Mouse (Mus musculus): ENCODE results near the gene Zfp536. TPM values are rescaled to one million over a fixed set of nuclear protein-coding genes. Genes with fewer than 3 reads are reported as not detected.
A peak's percentile ranks its signal among the peaks of the same experiment; 100 is the strongest.

The Zfp536 gene
- polyA plus RNA-seq, 1 experiment from 2014 or later = 10.7 TPM

DNA sequence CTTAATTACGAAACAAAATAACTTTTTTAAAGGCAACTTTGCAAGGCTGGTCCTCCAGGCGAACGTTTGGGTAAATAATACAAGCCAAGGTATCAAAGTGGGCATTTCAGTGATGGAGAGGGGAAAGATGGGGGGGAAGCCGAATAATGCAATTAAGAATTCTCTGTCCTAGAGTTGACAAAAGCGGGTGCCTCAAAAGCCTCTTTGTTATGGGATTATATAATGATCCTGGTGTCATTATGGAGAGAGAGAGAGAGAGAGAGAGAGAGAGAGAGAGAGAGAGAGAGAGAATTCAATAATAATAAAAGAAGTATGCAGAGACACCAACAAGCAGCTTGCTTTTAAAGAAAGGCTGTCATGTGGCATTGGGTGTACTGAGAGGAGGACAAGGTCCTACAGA is 465 bp upstream of the Zfp536 start:
- no peaks in the 10 kb centered on the region for H3K36me3 ChIP-seq
- 30% methylated on average over 5 of the region's 5 CpGs for WGBS
- H3K4me1 ChIP-seq = peaks cover 34% of the 10 kb centered on the region
- no peaks in the 10 kb centered on the region for H3K9me3 ChIP-seq
- H3K27me3 ChIP-seq = peaks cover 75% of the 10 kb centered on the region
- no peak overlapping the region for H3K27ac ChIP-seq
- ATAC-seq (ENCODE audit: borderline replicate concordance, extremely low read depth, low FRiP score, low TSS enrichment) = no peak
- H3K9ac ChIP-seq = no peak overlapping the region
- H3K4me3 ChIP-seq = no peak overlapping the region
- H3K4me2 ChIP-seq = peak overlapping the region; percentile 99; the same call in 1 of the 2 replicates

- Histone ChIP-seq H3K4me1 (peaks cover 41% of the 10 kb centered on the region), H3K27me3 (peaks cover 88% of the 10 kb centered on the region), H3K9me3 (no peaks in the 10 kb centered on the region), H3K4me2 (peak overlapping the region; percentile 99), H3K4me3 (peak overlapping the region; percentile 60), H3K36me3 (no peaks in the 10 kb centered on the region), H3K9ac (peak overlapping the region; percentile 64), H3K27ac (no peak overlapping the region)
- WGBS = 1% methylated on average over 43 of the region's 46 CpGs
- ATAC-seq (ENCODE audit: borderline replicate concordance, extremely low read depth, low FRiP score, low TSS enrichment) = no peak
Measured at GRCm38 (mm10) chr7:37772376-37773311, 797 bp downstream of the Zfp536 start.

GRCm38 (mm10) chr7:37771491-37772375 is 1.7 kb downstream of the Zfp536 start:
- H3K4me1 ChIP-seq = peaks cover 41% of the 10 kb centered on the region
- peak; percentile 27; the same call in 1 of the 2 replicates for ATAC-seq (ENCODE audit: borderline replicate concordance, extremely low read depth, low FRiP score, low TSS enrichment)
- H3K27ac ChIP-seq = 0 out of 2 replicates have a peak overlapping the region, but pooled peaks have one; percentile 50
- no peaks in the 10 kb centered on the region for H3K9me3 ChIP-seq
- no peaks in the 10 kb centered on the region for H3K36me3 ChIP-seq
- H3K9ac ChIP-seq = peak overlapping the region; percentile 64
- H3K4me2 ChIP-seq = peak overlapping the region; percentile 99
- H3K4me3 ChIP-seq = peak overlapping the region; percentile 60
- under 1% methylated on average over 66 of the region's 75 CpGs for WGBS
- peaks cover 92% of the 10 kb centered on the region for H3K27me3 ChIP-seq

GRCm38 (mm10) chr7:37770400-37771050 is 2.9 kb downstream of the Zfp536 start:
- H3K4me3 ChIP-seq = peak overlapping the region; percentile 60
- no peaks in the 10 kb centered on the region for H3K9me3 ChIP-seq
- H3K9ac ChIP-seq = peak overlapping the region; percentile 42
- H3K4me2 ChIP-seq = peak overlapping the region; percentile 99
- peaks cover 91% of the 10 kb centered on the region for H3K27me3 ChIP-seq
- peak overlapping the region; percentile 58 for H3K27ac ChIP-seq
- peak; percentile 81 for ATAC-seq (ENCODE audit: borderline replicate concordance, extremely low read depth, low FRiP score, low TSS enrichment)
- no peaks in the 10 kb centered on the region for H3K36me3 ChIP-seq
- H3K4me1 ChIP-seq = peaks cover 41% of the 10 kb centered on the region
- WGBS = under 1% methylated on average over 57 of the region's 57 CpGs

- Histone ChIP-seq H3K27ac (peak overlapping the region; percentile 58; the same call in 1 of the 2 replicates), H3K27me3 (peaks cover 87% of the 10 kb centered on the region), H3K4me2 (peak overlapping the region; percentile 99), H3K36me3 (no peaks in the 10 kb centered on the region), H3K4me3 (peak overlapping the region; percentile 60), H3K9me3 (no peaks in the 10 kb centered on the region), H3K4me1 (peaks cover 41% of the 10 kb centered on the region), H3K9ac (peak overlapping the region; percentile 42)
- ATAC-seq (ENCODE audit: borderline replicate concordance, extremely low read depth, low FRiP score, low TSS enrichment) = no peak
- under 1% methylated on average over 53 of the region's 53 CpGs for WGBS
Measured at GRCm38 (mm10) chr7:37769526-37770399, 3.7 kb downstream of the Zfp536 start.

DNA sequence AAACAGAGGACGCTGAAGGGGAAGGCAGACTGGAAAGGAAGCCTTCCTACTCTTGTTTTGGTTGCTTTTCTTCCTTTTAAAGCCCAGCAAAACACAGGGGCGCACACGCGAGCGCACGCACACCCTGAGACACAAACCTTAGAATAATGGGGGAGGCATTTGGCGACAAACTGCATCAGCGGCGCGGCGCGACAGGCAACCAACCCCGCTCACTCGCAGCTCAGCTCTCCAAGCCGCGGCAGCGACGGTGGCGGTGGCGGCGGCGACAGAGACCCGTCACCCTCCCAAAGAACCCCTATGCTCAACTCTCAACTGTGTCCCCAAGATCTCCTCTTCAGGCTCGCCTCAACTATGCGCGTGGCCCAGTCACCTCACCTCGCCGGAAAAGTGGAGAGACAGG is 4.4 kb downstream of the Zfp536 start:
- Histone ChIP-seq H3K27me3 (peaks cover 80% of the 10 kb centered on the region), H3K4me1 (peaks cover 41% of the 10 kb centered on the region), H3K27ac (no peak overlapping the region), H3K9ac (peak overlapping the region; percentile 42), H3K4me2 (peak overlapping the region; percentile 99), H3K4me3 (peak overlapping the region; percentile 60), H3K9me3 (no peaks in the 10 kb centered on the region), H3K36me3 (no peaks in the 10 kb centered on the region)
- WGBS = under 1% methylated on average over 28 of the region's 28 CpGs
- ATAC-seq (ENCODE audit: borderline replicate concordance, extremely low read depth, low FRiP score, low TSS enrichment) = no peak

- Histone ChIP-seq H3K36me3 (no peaks in the 10 kb centered on the region), H3K9me3 (no peaks in the 10 kb centered on the region), H3K4me1 (peaks cover 41% of the 10 kb centered on the region), H3K4me3 (peak overlapping the region; percentile 60), H3K9ac (no peak overlapping the region), H3K27ac (no peak overlapping the region), H3K27me3 (peaks cover 75% of the 10 kb centered on the region), H3K4me2 (peak overlapping the region; percentile 99)
- ATAC-seq (ENCODE audit: borderline replicate concordance, extremely low read depth, low FRiP score, low TSS enrichment) = no peak
- WGBS = 10% methylated on average over 10 of the region's 10 CpGs
Measured at GRCm38 (mm10) chr7:37768310-37768940, 5.0 kb downstream of the Zfp536 start.

- Histone ChIP-seq H3K4me2 (no peak overlapping the region), H3K27ac (no peak overlapping the region), H3K4me1 (no peaks in the 10 kb centered on the region), H3K36me3 (no peaks in the 10 kb centered on the region), H3K27me3 (no peaks in the 10 kb centered on the region; the same call in 1 of the 2 replicates), H3K9me3 (no peaks in the 10 kb centered on the region), H3K9ac (no peak overlapping the region), H3K4me3 (no peak overlapping the region)
- WGBS = 81% methylated on average over 5 of the region's 5 CpGs
- ATAC-seq (ENCODE audit: borderline replicate concordance, extremely low read depth, low FRiP score, low TSS enrichment) = no peak
Measured at GRCm38 (mm10) chr7:37758886-37759285, 14.6 kb downstream of the Zfp536 start.

DNA sequence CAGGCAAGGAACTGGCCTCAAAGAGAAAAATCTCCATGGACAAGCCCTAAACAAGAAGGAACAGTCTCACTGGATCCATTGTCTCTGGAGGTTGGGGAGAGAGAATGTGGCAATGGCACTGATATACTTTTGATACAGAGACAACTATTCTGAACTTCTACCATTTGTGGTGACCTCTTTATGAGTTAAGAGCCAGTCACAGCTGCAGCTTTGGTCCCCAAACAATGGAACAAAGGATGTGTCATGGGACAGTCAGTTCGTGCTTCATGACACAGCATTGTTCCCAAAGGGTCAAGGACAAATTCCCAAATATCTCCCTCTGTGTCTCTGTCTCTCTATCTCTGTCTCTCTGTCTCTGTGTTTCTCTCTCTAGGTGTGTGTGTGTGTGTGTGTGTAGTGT is 20.4 kb downstream of the Zfp536 start:
- Histone ChIP-seq H3K27me3 (no peaks in the 10 kb centered on the region), H3K27ac (no peak overlapping the region), H3K36me3 (no peaks in the 10 kb centered on the region), H3K4me2 (no peak overlapping the region), H3K9me3 (no peaks in the 10 kb centered on the region), H3K4me1 (0 out of 2 replicates have a peak, but pooled peaks cover 3% of the 10 kb centered on the region), H3K4me3 (no peak overlapping the region), H3K9ac (no peak overlapping the region)
- ATAC-seq (ENCODE audit: borderline replicate concordance, extremely low read depth, low FRiP score, low TSS enrichment) = no peak
- 73% methylated on average over 1 of the region's 1 CpGs for WGBS

DNA sequence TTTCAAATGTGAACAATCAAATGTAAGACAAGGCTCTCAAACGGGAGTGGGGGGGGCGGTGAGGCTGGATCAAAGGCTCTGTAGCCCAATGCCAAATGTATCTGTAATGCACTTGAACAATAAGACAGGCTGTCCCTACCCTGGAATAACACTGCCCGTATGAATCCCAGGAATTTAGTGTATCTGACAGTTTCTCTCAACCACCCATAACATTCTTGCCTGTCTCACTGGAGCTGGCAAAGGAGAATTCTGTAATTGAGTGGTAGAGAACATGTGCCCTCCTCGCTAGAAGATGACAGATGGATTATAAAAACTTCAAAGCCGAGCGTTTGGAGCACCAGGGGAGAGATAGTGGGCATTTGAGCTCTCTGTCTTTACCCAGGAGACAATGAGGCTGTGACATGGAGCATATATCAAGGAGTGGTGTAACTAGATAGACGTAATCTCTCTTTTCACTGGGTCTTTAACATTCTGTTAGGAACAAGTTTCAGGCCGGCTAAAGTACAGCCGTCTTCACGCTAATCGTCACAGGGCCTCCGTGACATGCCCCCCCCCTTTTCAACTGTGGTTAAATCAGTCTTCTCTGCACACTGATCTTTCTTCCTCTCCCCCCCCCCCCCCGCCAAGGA is 27.2 kb downstream of the Zfp536 start:
- peak; percentile 19; the same call in 1 of the 2 replicates for ATAC-seq (ENCODE audit: borderline replicate concordance, extremely low read depth, low FRiP score, low TSS enrichment)
- Histone ChIP-seq H3K9ac (no peak overlapping the region), H3K27ac (no peak overlapping the region)

More for the DNA sequence above, 27.2 kb downstream of the Zfp536 start:
- H3K36me3 ChIP-seq = no peaks in the 10 kb centered on the region
- H3K27me3 ChIP-seq = no peaks in the 10 kb centered on the region
- H3K9me3 ChIP-seq = no peaks in the 10 kb centered on the region
- no peak overlapping the region for H3K4me2 ChIP-seq
- H3K4me3 ChIP-seq = no peak overlapping the region
- WGBS = 24% methylated on average over 12 of the region's 13 CpGs
- H3K4me1 ChIP-seq = peaks cover 16% of the 10 kb centered on the region
